Mouse (Mus musculus) embryonic facial prominence, embryonic 14.5 days (tissue): Measurements from ENCODE around the gene Tubd1. TPM values are rescaled to one million over a fixed set of nuclear protein-coding genes. Genes with fewer than 3 reads are reported as not detected.

Experiments used
- ATAC-seq: fragments of 200-750 bp; cut with Nextera tagmentation; 2 replicates; pipeline ENCODE4 v1.8.0; 2017; ENCODE audit warnings: low read depth, moderate number of reproducible peaks, moderate TSS enrichment
- DNase-seq: peaks from one replicate; pipeline ENCODE4 v3.0.0-alpha.2; 2015; ENCODE audit warnings: low spot score
- H3K27ac ChIP-seq: fragments of 300-500 bp; sonication (generic); replicated peaks from 2 replicates; pipeline ENCODE4 v1.5.1; 2014; ENCODE audit warnings: low read depth, mild to moderate bottlenecking, low read length, moderate library complexity
- H3K27me3 ChIP-seq: fragments of 300-500 bp; sonication (generic); replicated peaks from 2 replicates; pipeline ENCODE4 v1.6.1; 2014; ENCODE audit warnings: low read length; ENCODE audit not compliant: control insufficient read depth, insufficient read depth
- H3K36me3 ChIP-seq: fragments of 300-500 bp; sonication (generic); 2 replicates; pipeline ENCODE4 v1.6.1; 2014; ENCODE audit warnings: low read length, mixed read lengths; ENCODE audit not compliant: control insufficient read depth, insufficient read depth
- H3K4me1 ChIP-seq: fragments of 300-500 bp; sonication (generic); 2 replicates; pipeline ENCODE4 v1.6.1; 2014; ENCODE audit warnings: antibody characterized with exemption, low read length; ENCODE audit not compliant: control insufficient read depth, insufficient read depth
- H3K4me2 ChIP-seq: fragments of 300-500 bp; sonication (generic); 2 replicates; pipeline ENCODE4 v1.6.1; 2014; ENCODE audit warnings: low read depth, mild to moderate bottlenecking, low read length, moderate library complexity, mixed read lengths
- H3K4me3 ChIP-seq: fragments of 300-500 bp; sonication (generic); 2 replicates; pipeline ENCODE4 v1.5.1; 2014; ENCODE audit warnings: low read depth, mild to moderate bottlenecking, low read length
- H3K9ac ChIP-seq: fragments of 300-500 bp; sonication (generic); 2 replicates; pipeline ENCODE4 v1.6.1; 2014; ENCODE audit warnings: low read depth, mild to moderate bottlenecking, low read length, moderate library complexity, mixed read lengths
- H3K9me3 ChIP-seq: fragments of 300-500 bp; sonication (generic); 2 replicates; pipeline ENCODE4 v1.6.1; 2016; ENCODE audit warnings: low read length; ENCODE audit not compliant: control insufficient read depth
- WGBS: fragments of 180-500 bp; shearing (Covaris S2); extraction: QIAGEN DNeasy Blood & Tissue Kit; methylation state at CpG from one replicate; pipeline ENCODE4 v1.1.7; 2014; 5-methylcytosine and 5-hydroxymethylcytosine counted together
- polyA plus RNA-seq: library from polyadenylated mRNA; unstranded; fragments of >200 nt; fragmentation: Nextera tagmentation; extraction: Ambion mirVana; gene quantifications from 2 replicates; pipeline ENCODE4 v1.2.1, GENCODE M21; 2014

The Tubd1 gene
- polyA plus RNA-seq, result 10.8 and 12.7 TPM in 2 replicates

GRCm38 (mm10) chr11:86544639-86545299 is at the start of gene Tubd1, which contains the start of gene Rps6kb1:
Gene Tubd1, plus strand, starts transcription at chr11:86544991.
Gene Rps6kb1, minus strand, starts transcription at chr11:86544805.
- H3K9me3 ChIP-seq, result no peaks in the 10 kb centered on the region
- ATAC-seq, result peak; percentile 98
- H3K4me3 ChIP-seq, result peak within 1 kb of the TSS; percentile 92
- H3K27ac ChIP-seq, result peak within 1 kb of the TSS; percentile 89
- H3K36me3 ChIP-seq, result peaks cover 5% of the 10 kb centered on the region; the same call in 1 of the 2 replicates
- peak; percentile 100 for DNase-seq
- WGBS, result under 1% methylated on average over 43 of the region's 43 CpGs
- peak within 1 kb of the TSS; percentile 81 for H3K4me2 ChIP-seq
- peak within 1 kb of the TSS; percentile 95 for H3K9ac ChIP-seq
- H3K4me1 ChIP-seq, result peaks cover 19% of the 10 kb centered on the region
- no peaks in the 10 kb centered on the region for H3K27me3 ChIP-seq

- no peak for ATAC-seq
- WGBS, result 95% methylated on average over 1 of the region's 1 CpGs
These were observed 47.4 kb upstream of the Tubd1 start for GRCm38 (mm10) chr11:86497356-86497755.

GRCm38 (mm10) chr11:86497908-86498307 is 46.9 kb upstream of the Tubd1 start:
- Histone ChIP-seq H3K36me3 (peaks cover 69% of the 10 kb centered on the region), H3K4me3 (no peak overlapping the region), H3K4me1 (no peaks in the 10 kb centered on the region), H3K27me3 (no peaks in the 10 kb centered on the region), H3K4me2 (no peak overlapping the region), H3K9me3 (no peaks in the 10 kb centered on the region), H3K27ac (no peak overlapping the region), H3K9ac (no peak overlapping the region)
- ATAC-seq, result no peak
- DNase-seq, result no peak
- WGBS, result 71% methylated on average over 3 of the region's 3 CpGs

More at GRCm38 (mm10) chr11:86497356-86497755, 47.4 kb upstream of the Tubd1 start:
- Histone ChIP-seq H3K27me3 (no peaks in the 10 kb centered on the region), H3K36me3 (peaks cover 69% of the 10 kb centered on the region), H3K4me1 (no peaks in the 10 kb centered on the region), H3K4me2 (no peak overlapping the region), H3K4me3 (no peak overlapping the region), H3K27ac (no peak overlapping the region), H3K9me3 (no peaks in the 10 kb centered on the region), H3K9ac (no peak overlapping the region)
- DNase-seq, result no peak

GRCm38 (mm10) chr11:86500795-86501194 is 44.0 kb upstream of the Tubd1 start:
- Histone ChIP-seq H3K36me3 (peaks cover 76% of the 10 kb centered on the region), H3K9me3 (no peaks in the 10 kb centered on the region), H3K4me1 (no peaks in the 10 kb centered on the region), H3K4me2 (no peak overlapping the region), H3K27ac (no peak overlapping the region), H3K9ac (no peak overlapping the region), H3K27me3 (no peaks in the 10 kb centered on the region), H3K4me3 (no peak overlapping the region)
- DNase-seq, result no peak
- WGBS, result 83% methylated on average over 1 of the region's 1 CpGs
- no peak for ATAC-seq

- Histone ChIP-seq H3K4me2 (no peak overlapping the region), H3K9me3 (no peaks in the 10 kb centered on the region), H3K27ac (no peak overlapping the region), H3K36me3 (peaks cover 76% of the 10 kb centered on the region), H3K27me3 (no peaks in the 10 kb centered on the region), H3K4me1 (no peaks in the 10 kb centered on the region), H3K4me3 (no peak overlapping the region), H3K9ac (no peak overlapping the region)
- DNase-seq (no peak), ATAC-seq (no peak)
- WGBS, result 82% methylated on average over 2 of the region's 2 CpGs
These were observed 41.7 kb upstream of the Tubd1 start for GRCm38 (mm10) chr11:86503121-86503520.

- Histone ChIP-seq H3K4me2 (no peak overlapping the region), H3K27ac (no peak overlapping the region), H3K9me3 (no peaks in the 10 kb centered on the region), H3K27me3 (no peaks in the 10 kb centered on the region), H3K4me1 (no peaks in the 10 kb centered on the region), H3K36me3 (peaks cover 89% of the 10 kb centered on the region), H3K9ac (no peak overlapping the region), H3K4me3 (no peak overlapping the region)
- DNase-seq, result no peak
- 92% methylated on average over 2 of the region's 2 CpGs for WGBS
- ATAC-seq, result no peak
These were observed 37.5 kb upstream of the Tubd1 start for GRCm38 (mm10) chr11:86507334-86507733.

GRCm38 (mm10) chr11:86507991-86508390 is 36.8 kb upstream of the Tubd1 start:
- H3K27me3 ChIP-seq, result no peaks in the 10 kb centered on the region
- no peak for ATAC-seq
- no peaks in the 10 kb centered on the region for H3K4me1 ChIP-seq
- H3K9ac ChIP-seq, result no peak overlapping the region
- no peak overlapping the region for H3K27ac ChIP-seq
- DNase-seq, result no peak
- WGBS, result 91% methylated on average over 2 of the region's 2 CpGs
- H3K9me3 ChIP-seq, result no peaks in the 10 kb centered on the region
- no peak overlapping the region for H3K4me3 ChIP-seq
- H3K36me3 ChIP-seq, result peaks cover 88% of the 10 kb centered on the region
- H3K4me2 ChIP-seq, result no peak overlapping the region

GRCm38 (mm10) chr11:86516620-86517019 is 28.2 kb upstream of the Tubd1 start:
- Histone ChIP-seq H3K9me3 (no peaks in the 10 kb centered on the region), H3K4me1 (no peaks in the 10 kb centered on the region), H3K9ac (no peak overlapping the region), H3K4me3 (no peak overlapping the region), H3K36me3 (peaks cover 84% of the 10 kb centered on the region), H3K27ac (no peak overlapping the region), H3K4me2 (no peak overlapping the region), H3K27me3 (no peaks in the 10 kb centered on the region)
- 85% methylated on average over 3 of the region's 3 CpGs for WGBS
- DNase-seq, result no peak
- no peak for ATAC-seq

GRCm38 (mm10) chr11:86517229-86517628 is 27.6 kb upstream of the Tubd1 start:
- Histone ChIP-seq H3K27me3 (no peaks in the 10 kb centered on the region), H3K27ac (no peak overlapping the region), H3K9me3 (no peaks in the 10 kb centered on the region), H3K4me3 (no peak overlapping the region), H3K9ac (no peak overlapping the region), H3K4me1 (no peaks in the 10 kb centered on the region), H3K36me3 (peaks cover 82% of the 10 kb centered on the region), H3K4me2 (no peak overlapping the region)
- ATAC-seq, result no peak
- 85% methylated on average over 3 of the region's 3 CpGs for WGBS
- DNase-seq, result peak; percentile 36
